Mouse (Mus musculus) lung, adult 2 months (tissue): Measurements from ENCODE around the gene Gm10643.

Experiments used
- CTCF ChIP-seq: fragments of 200-500 bp; IDR thresholded peaks from 2 replicates; pipeline ENCODE4 v1.5.1; 2011; ENCODE audit warnings: mild to moderate bottlenecking, low read length, control low read depth; ENCODE audit not compliant: insufficient read depth
- POLR2A ChIP-seq: fragments of 200-500 bp; IDR thresholded peaks from 2 replicates; pipeline ENCODE4 v1.6.1; 2011; ENCODE audit warnings: low read depth, mild to moderate bottlenecking, control low read depth, low read length, borderline replicate concordance; ENCODE audit errors: extremely low read depth

GRCm38 (mm10) chr8:84060245-84060644, 4.7 kb downstream of the Gm10643 start:
- TF ChIP-seq CTCF (no peak), POLR2A (no peak)
